Mouse (Mus musculus): ENCODE data around the gene Lrpprc.

GRCm38 (mm10) chr17:84814905-84815304, 24.3 kb upstream of the Lrpprc start:
- TF ChIP-seq POLR2A (IDR thresholded peaks at IDR 0.05; ENCODE audit: extremely low read depth, insufficient read depth, low read length) (no peak), CTCF (IDR thresholded peaks at IDR 0.05; ENCODE audit: low read depth, low read length) (no peak)

Measured in liver, adult 2 months (tissue).